Mouse (Mus musculus): ENCODE results near the gene Kctd6.
A peak's percentile ranks its signal among the peaks of the same experiment; 100 is the strongest.
"Not testable (repeated sequence)": the region's sequence is repeated elsewhere in the genome, so short reads cannot be mapped to it uniquely, and the experiment has no call there.

Gene Kctd6

DNA sequence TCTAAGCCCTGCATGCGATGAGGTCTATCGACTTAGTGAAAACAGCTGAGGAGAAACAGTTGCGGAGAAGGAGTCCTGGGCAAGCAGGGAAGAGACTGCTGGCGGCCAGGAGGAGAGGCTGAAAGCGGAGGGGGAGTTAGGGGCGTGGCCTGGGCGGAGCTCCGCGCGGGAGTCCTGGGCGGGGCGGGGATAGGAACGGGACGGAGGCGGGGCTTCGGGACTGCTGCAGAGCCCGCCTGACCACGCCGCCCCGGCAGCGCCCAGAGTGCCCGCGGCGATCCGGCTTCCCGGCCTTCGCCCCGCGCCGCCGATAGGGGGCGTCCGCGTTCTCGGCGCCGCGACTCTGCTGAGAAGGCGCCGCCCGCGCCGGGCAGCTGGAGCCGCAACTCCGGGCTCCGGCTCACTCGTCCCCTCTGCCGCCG is at the start of gene Kctd6:
TSS of gene Kctd6 (plus strand) at position 338 of the 422 bp plus-strand sequence.
- peak; percentile 92 to 94 for DNase-seq (ENCODE audit: low spot score in 2 of 2)

DNA sequence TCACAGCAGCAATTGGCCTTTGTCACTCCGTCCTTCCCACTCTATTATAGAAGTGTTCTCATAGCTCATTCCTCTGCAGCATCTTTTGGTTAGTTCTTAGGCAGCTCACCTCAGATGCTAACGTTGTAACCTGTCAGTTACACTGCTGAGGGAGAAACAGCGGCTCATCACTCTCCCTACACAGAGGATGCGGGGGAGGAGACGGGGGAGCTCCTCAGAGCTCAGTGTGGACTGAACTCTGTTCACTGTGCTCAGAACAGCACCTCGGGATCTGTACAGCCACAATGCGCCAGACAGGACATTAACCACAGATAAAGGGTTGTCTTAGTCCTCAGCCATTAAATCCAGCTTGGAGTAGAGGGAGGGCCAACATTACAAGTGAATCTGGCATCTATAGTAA is 49.5 kb upstream of the Kctd6 start:
- no peak for DNase-seq (ENCODE audit: low spot score in 2 of 2)

DNA sequence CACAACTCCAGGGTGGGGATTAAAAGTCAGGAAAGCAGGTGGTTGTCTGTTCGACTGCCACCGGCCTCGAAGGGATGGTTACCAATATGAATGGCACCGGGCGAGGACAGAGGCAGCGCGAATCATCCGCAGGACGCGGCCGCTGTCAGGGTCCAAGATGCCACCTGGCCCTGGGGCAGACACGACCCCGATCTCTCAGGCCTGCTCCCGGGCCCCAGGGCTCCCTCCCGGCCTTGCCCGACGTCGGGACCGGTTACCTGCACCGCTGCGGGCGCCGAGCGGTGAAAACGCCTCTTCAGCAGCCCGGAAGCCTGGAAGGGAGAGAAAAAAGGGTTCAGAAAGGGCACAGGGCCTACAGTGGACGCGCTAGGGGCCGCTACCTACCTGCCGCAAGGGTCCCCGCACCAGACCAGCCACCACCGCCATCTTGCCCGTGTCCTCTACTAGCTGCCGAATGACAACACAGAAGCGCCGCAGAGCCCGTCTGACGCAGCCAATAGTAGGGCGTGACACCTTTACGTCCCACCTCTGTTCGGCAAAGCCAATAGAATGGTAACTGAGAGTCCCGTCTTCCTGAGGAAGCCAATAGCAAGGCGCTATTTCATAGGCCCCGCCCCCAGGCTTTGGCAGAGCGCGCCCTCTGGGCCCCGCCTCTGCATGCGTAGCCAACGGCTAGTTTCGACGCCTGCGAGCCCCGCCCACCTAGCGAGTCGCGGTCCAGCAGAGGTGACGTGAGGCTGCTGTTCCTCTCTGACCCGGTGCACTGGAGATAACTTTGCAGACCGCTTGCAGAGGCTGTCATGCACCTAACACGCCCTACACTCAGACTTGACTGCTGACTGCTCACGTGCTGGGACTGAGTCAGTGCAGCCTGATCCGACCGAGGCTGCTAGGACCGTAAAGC is 41.2 kb upstream of the Kctd6 start, which contains the start of gene Pdhb:
TSS of gene Pdhb (minus strand) at position 519 of the 904 bp plus-strand sequence.
- DNase-seq (ENCODE audit: low spot score in 2 of 2) = peak; percentile 94 to 98

DNA sequence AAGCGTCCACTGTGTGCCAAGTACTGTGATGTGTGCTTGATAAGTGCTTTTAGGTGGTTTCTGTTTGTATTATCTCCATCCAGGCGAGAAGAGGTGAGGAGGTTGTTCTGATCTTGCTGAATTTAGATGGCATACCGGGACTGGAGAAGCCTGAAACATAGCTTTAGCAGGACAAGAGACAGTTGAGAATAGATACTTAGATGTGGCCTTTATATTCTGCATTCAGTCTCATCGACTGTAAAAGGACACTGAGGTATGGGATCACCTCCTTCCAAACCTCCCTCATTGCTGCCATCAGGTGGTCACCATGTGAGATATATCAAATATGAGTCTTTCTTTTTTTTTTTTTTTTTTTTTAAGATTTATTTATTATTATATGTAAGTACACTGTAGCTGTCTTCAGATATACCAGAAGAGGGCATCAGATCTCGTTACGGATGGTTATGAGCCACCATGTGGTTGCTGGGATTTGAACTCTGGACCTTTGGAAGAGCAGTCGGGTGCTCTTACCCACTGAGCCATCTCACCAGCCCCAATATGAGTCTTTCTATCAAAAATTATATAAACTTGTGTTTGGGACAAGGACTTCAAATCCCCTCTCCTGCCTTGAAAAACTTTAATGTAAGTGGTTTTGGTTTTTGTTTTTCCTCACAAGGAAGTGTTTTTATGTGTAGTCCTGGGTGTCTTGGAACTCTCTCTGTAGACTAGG is 40.2 kb upstream of the Kctd6 start:
- not testable (repeated sequence) for DNase-seq (ENCODE audit: low spot score in 2 of 2)

DNA sequence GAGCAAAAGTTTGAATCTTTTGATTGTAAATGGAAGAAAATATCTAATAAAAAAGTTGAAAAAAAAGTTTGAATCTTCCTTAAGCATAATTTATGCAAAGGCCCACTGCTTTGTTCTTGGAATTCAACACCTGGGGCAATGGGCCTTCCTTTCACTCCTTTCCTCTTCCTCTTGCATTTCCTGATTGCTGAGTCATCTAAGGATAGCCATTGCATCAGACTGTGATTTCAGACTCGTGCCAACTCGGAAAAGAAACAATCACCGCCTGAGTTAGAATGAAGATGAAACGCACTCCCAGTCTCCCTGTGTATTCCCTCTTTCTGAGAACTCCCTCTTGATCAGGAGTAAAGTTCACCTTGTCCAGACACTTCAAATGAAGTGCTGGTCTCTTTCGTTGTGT is 39.3 kb upstream of the Kctd6 start:
- DNase-seq (ENCODE audit: low spot score in 2 of 2) = no peak

DNA sequence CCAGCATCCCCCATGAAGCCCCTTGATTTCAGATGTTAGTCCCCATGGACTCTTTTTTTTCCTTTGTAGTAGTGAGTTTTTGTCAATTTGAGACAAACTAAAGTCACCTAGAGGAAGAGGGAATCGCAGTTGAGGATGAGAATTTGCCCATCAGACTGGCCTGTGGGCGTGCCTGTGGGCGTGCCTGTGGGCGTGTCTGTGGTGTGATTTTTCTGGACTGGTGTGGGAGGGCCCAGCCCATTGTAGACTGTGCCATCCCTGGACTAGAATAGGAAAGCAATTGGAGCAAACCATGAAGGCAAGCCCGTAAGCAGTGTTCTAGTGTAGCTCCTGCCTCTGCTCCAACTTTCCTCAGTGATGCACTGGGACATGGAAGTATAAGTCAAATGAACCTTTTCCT is 37.7 kb upstream of the Kctd6 start:
- no peak for DNase-seq (ENCODE audit: low spot score in 2 of 2)

DNA sequence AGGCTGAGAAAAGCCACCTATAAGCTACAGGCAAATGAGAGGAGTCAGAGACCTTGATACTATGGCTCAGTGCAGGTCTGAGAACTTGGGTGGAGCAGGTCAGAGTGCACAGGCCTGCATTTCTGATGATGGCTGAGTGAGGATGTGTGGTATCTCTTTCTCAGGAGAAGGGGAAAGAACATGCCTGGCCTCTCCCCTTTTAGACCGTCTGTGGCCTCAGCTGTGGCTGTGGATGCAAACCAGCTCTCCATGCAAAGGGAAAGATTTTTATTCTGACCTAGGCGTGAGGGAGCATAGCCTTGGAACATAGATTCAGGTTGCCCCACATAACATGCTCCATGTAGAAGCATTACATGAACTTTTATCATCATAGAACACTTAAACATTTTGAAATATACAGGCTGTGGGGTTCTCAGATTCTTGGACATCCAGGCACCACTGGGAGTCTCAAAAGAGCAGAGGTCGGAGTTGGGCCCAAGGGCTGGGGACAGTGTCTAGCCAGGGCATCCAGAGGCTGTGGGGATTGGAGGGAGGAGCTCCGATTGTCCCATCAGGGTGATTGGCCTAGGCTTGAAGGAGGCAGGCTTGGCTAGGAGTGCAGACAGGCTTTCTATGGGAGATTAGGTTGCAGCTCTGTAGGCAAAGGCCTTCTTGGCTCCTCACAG is 33.4 kb upstream of the Kctd6 start:
- no peak for DNase-seq (ENCODE audit: low spot score in 2 of 2)

DNA sequence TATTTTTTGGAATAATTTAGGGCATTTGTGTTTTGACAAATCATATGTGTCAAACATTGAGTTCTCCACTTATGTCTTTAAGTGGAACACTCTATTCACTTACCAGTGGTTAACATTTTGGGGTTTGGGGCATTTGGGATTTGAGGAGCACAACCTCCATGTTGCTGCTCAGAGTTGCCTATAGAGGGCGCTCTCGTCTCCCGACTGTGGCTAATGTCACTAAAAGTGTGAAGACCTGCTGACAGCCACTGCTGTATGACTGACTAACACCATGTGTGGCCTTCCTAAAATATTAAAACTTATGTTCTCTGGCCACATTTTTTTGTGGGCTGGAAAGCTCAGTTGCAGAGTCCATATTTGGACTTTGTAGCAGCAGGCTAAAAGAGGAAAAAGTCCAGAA is 30.6 kb upstream of the Kctd6 start:
- no peak for DNase-seq (ENCODE audit: low spot score in 2 of 2)

DNA sequence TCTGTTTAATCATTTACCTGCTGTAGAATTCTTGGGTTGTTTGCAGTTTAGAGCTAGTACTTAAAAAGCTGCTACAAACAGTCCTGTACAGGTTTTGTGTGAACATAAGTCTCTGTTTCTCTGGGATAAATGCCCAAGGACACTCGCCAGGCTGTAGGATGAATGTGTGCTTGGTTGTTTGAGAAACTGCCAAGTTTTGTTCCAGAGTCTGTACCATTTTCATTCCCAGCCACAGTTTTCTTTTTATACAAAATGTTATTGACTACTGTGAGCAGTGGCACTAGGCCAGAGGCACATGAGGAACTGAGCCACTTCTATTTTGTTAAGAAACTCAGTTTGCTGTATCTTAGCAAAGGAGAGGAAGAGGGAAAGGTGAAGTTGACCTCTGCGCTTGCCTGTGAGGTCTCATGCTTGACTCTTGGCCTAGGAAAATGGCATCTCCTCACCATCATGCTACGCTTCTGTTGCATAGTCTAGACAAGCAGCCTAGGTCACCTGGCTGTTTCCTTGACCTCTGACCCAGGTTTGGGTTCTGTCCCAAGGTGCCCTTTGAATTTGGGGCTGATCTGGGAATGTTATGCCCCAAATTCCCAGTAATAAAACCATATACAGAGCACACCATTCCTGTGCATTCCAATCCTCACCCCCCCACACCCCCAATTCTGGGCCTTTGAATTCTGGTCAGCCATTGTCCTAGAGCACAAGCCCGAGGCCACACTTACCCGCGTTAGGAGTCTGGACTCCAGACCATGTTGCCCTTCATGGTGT is 27.5 kb upstream of the Kctd6 start:
- peak in 1 of 2 experiments; percentile 36 for DNase-seq (ENCODE audit: low spot score in 2 of 2)

DNA sequence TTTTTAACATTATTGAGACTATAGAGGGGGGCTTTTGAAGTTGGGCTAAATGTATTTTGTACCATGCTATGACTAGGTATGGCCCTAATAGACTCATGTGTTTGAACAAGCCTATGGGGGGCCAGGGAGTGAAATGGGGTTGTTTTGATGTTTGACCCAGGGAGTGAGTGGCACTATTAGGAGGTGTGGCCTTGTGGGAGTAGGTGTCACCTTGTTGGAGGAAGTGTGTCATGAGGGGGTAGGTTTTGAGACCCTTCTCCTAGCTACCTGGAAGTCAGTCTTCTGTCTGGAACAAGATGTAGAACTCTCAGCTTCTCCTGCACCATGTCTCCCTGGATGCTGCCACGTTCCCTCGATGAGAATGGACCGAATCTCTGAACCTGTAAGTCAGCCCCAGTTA is 23.4 kb upstream of the Kctd6 start:
- no peak for DNase-seq (ENCODE audit: low spot score in 2 of 2)

DNA sequence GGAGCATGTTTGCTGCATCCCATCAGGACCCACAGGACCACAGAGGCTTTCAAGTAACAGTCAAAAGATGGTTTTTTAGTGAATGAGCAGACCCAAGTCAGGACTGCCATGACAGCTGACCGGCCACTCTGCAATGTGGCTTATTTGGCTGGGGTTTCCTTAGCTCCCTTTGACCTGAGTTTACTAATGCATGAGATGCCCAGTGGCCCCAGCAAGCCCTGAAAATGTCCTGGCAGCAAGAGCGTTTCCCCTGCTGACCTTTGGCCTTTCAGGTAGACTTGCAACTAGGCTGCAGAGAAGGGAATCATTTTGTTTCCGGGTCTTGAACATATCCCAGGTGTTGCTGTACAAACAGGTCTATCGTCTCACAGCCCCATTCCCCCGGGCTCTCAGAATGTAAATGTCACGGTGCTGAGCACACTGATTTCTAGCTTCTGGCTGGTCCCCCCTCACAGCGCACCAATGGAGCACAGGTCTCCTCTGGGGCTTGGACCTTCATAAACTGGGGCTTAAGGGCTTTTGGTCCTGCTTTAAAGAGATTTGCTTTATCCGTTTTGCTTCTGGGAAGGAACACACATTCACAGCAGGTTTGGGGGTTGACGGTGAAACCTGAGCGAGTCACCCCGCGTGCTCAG is 22.5 kb upstream of the Kctd6 start:
- no peak for DNase-seq (ENCODE audit: low spot score in 2 of 2)

DNA sequence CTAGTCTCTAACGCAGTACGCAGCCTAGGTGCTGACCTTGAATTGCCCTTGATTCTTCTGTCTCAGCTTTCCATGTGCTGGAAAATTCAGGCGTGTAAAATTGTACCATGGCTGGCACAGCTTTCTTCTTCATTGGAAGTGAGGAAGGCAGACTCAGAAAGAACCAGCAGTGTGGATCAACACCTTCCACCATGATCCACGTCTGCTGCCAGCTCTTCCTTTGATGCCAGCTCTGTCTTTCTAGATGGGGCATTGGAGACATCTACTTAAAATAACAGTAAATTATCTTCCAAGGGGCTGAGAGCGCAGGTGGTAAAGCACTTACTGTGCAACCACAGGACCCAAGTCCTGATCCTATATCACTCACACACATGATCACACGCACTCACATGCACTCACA is 21.2 kb upstream of the Kctd6 start:
- no peak for DNase-seq (ENCODE audit: low spot score in 2 of 2)

DNA sequence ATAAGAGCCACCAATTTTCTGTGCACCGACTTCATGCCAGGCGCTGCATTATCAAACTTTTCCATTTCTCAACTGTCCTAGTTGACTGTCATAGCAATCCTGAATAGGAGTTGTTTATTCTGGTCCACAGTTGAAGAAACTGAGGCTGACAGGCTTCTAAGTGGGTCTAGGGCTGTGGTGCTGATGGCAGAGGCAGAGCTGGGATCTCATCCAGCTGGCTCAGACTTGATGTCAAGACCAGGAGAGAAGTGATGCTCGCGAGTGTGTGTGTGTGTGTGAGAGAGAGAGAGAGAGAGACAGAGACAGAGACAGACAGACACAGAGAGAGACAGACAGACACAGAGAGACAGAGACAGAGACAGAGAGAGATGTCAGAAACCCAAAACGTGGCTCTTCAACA is 13.2 kb upstream of the Kctd6 start:
- no peak for DNase-seq (ENCODE audit: low spot score in 2 of 2)

DNA sequence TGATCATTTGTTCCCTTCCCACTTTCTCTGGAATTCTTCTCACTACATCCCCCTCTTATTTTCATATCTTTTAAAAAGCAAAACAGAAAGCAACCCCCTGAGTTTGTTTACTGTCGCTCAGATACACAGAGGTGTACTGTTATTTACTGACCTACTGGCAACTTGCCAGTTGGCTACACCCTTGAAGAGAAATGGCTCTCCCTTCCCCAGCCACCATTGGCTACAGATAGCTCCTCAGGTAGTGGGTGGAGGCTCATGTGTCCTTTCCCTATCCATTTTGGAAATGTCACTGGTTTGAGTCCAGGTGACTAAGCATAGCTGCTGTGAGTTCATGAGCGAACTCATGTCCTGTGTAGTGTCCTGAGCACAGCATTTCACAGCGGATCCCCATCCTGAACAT is 12.2 kb upstream of the Kctd6 start:
- no peak for DNase-seq (ENCODE audit: low spot score in 2 of 2)

DNA sequence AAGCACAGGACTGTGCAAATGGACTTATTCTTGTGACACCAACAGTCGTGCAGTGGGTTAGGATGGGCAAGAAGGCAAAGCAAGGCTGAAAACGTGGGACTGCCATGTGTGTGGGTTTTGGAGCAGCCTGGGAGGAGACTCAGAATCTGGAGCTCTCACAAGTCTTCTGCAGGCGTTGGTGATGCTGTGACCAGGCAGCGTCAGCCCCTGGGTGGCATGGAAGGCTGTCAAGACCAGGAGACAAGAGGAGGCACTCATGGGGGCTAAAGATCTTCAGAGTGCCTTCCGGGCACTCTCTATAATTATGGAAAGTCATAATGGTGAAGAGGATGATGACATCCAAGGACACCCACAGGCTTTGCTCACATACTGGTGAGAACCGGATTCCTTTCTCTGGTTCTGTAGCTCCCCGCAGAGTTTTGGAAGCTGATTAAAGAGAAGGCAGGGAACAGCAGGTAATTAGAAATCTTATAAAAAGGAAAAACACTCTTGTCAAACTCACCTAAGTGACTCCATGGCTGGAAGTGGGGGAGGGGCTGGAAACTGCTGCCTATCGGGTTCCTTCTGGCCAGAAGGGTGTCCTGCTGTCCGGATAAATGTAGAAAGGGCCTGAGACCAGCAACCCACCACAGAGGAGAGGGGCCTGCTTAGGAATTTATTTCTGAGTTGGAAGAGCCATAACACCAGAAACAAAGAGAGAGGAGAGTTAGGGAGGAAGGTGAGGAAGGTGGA is 7.6 kb upstream of the Kctd6 start:
- DNase-seq (ENCODE audit: low spot score in 2 of 2) = no peak

DNA sequence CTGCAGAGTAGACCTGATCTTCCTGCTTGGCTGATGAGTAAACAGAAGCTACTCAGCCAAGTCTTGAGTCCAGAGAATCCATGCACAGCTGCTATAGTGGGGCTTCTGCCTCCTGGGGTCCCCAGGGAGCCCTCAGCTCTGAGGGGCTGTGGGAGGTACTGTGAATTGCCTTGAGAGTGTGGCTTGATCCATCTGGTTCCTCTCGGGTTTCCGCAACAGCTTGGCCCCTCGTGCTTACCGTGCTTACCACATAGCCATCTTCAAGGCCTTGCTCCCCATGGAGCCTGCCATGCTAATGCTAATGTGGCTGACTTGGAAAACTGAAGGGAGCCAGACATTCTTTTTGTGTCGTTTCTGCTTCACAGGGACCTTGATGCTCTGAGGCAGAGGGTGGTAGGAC is 6.8 kb upstream of the Kctd6 start:
- DNase-seq (ENCODE audit: low spot score in 2 of 2) = no peak

DNA sequence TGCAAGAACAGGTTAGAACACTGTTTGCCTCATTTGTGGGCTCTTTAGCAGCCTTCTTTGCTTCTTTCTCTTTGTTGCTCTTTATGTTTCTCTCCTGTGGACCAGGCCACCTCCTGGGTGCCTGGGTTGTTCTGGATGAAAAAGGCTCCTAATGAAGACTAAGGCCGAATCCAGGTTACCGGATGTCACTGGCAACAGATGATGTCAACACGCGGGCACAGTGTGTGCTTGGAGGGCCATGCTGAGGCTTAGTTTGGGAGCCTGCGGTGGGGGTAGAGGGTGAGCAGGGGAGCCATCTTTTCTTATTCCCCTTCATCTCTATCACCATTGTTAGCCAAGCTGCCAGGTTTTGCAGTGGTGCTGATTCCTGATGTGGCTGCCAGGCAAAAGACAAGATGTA is 6.4 kb upstream of the Kctd6 start:
- DNase-seq (ENCODE audit: low spot score in 2 of 2) = no peak

DNA sequence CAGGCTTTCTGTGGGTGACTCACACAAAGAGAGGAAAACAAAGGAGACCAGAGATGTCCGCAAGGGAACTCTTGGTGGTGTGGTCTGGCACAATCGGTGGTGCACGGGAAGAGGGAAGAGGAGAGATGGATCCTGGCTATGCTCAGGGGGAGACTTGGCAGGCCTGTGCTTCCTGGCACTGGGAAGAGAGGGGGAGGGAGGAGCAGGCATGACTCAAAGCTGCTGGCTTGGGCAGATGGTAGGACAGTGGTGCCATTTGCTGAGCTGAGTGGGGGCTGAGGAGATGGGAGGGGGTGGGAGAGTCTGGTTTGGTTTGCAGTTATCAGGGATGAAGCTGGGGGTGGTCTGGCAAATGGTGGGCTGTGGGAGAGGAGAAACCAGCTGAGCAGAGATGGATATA is 5.1 kb upstream of the Kctd6 start:
- peak; percentile 39 to 50 for DNase-seq (ENCODE audit: low spot score in 2 of 2)

DNA sequence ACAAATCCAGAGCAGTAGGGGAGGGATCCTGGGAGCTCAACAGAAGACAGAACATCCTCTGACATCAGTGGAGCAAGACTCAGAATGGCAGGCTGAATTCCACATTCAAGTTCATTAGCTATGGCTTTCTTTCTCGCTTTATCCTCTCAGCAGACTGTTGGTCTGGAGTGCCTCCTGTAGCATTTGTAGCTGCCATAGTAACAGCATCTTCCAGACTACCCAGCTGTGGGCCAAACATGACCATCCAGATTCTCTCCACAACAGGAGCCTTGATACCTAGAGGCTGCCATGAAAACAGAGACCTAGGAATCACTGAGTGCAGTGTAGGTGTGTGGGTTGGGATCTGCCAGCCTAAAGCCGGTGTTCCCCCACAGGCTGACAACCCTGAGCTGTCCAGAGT is 4.0 kb upstream of the Kctd6 start:
- no peak for DNase-seq (ENCODE audit: low spot score in 2 of 2)

DNA sequence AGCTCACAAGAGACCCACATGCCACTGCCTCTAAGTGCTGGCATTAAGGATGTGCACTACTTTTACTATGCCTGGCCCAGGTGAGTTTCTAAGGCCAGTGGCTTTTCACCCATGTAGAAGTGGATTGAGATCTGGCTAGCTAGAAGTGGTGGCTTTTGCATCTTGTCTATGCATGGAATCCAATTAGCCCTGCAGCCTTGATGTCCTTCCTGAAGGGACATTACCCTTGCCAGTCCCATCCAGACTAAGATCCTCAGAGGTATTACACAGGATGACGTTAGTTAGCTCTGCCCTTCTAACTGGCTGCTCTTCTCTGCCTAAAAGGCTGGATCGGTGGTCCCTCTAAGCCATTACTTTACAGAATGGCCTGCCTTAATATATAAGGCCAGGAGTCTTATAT is 944 bp upstream of the Kctd6 start:
- DNase-seq (ENCODE audit: low spot score in 2 of 2) = no peak

Data from frontal cortex, postnatal 25 days (tissue).